Mouse (Mus musculus) hindbrain, embryonic 12.5 days (tissue): ENCODE results near the gene Acp2. TPM values are rescaled to one million over a fixed set of nuclear protein-coding genes. Genes with fewer than 3 reads are reported as not detected.

Experiments used
- ATAC-seq: fragments of 200-750 bp; cut with Nextera tagmentation; 2 replicates; pipeline ENCODE4 v1.8.0; 2017; ENCODE audit warnings: moderate TSS enrichment; ENCODE audit not compliant: low FRiP score
- H3K27ac ChIP-seq: fragments of 300-500 bp; sonication (generic); 2 replicates; pipeline ENCODE4 v1.5.1; 2016; ENCODE audit warnings: mild to moderate bottlenecking
- H3K27me3 ChIP-seq: fragments of 300-500 bp; sonication (generic); 2 replicates; pipeline ENCODE4 v1.6.1; 2016; ENCODE audit warnings: mild to moderate bottlenecking
- H3K36me3 ChIP-seq: fragments of 300-500 bp; sonication (generic); 2 replicates; pipeline ENCODE4 v1.6.1; 2016; ENCODE audit warnings: mild to moderate bottlenecking
- H3K4me1 ChIP-seq: fragments of 300-500 bp; sonication (generic); 2 replicates; pipeline ENCODE4 v1.6.1; 2016
- H3K4me2 ChIP-seq: fragments of 300-500 bp; sonication (generic); replicated peaks from 2 replicates; pipeline ENCODE4 v1.6.1; 2016; ENCODE audit warnings: mild to moderate bottlenecking
- H3K4me3 ChIP-seq: fragments of 300-500 bp; sonication (generic); 2 replicates; pipeline ENCODE4 v1.5.1; 2016; ENCODE audit warnings: mild to moderate bottlenecking
- H3K9ac ChIP-seq: fragments of 300-500 bp; sonication (generic); 2 replicates; pipeline ENCODE4 v1.6.1; 2016; ENCODE audit warnings: mild to moderate bottlenecking, moderate library complexity
- H3K9me3 ChIP-seq: fragments of 300-500 bp; sonication (generic); replicated peaks from 2 replicates; pipeline ENCODE4 v1.6.1; 2016; ENCODE audit warnings: mild to moderate bottlenecking
- WGBS: fragments of 180-500 bp; shearing (Covaris S2); methylation state at CpG from one replicate; pipeline ENCODE4 v1.1.7; 2016; 5-methylcytosine and 5-hydroxymethylcytosine counted together
- polyA plus RNA-seq: library from polyadenylated mRNA; unstranded; fragments of >200 nt; fragmentation: Nextera tagmentation; extraction: Ambion mirVana; gene quantifications from 2 replicates; pipeline ENCODE4 v1.2.1, GENCODE M21; 2016

Gene Acp2
- polyA plus RNA-seq, 1 experiment from 2014 or later, result 39.2 TPM

- H3K36me3 ChIP-seq, result peaks cover 31% of the 10 kb centered on the region
- ATAC-seq, result no peak
- no peak overlapping the region for H3K4me2 ChIP-seq
- H3K4me3 ChIP-seq, result no peak overlapping the region
- H3K4me1 ChIP-seq, result peaks cover 31% of the 10 kb centered on the region
- no peak overlapping the region for H3K27ac ChIP-seq
- no peaks in the 10 kb centered on the region for H3K9me3 ChIP-seq
- H3K27me3 ChIP-seq, result no peaks in the 10 kb centered on the region
- H3K9ac ChIP-seq, result no peak overlapping the region
- WGBS, result 45% methylated on average over 4 of the region's 4 CpGs
Observed at GRCm38 (mm10) chr2:91179825-91180224, 22.9 kb upstream of the Acp2 start.

- H3K4me2 ChIP-seq, result peak overlapping the region; percentile 25; the same call in 1 of the 2 replicates
- 0 out of 2 replicates have a peak overlapping the region, but pooled peaks have one; percentile 4 for H3K9ac ChIP-seq
- no peak for ATAC-seq
Observed at GRCm38 (mm10) chr2:91180706-91181105, 22.0 kb upstream of the Acp2 start.

GRCm38 (mm10) chr2:91182016-91182404, 20.7 kb upstream of the Acp2 start:
- H3K27ac ChIP-seq, result peak overlapping the region; percentile 90
- 8% methylated on average over 8 of the region's 8 CpGs for WGBS

More at GRCm38 (mm10) chr2:91180706-91181105, 22.0 kb upstream of the Acp2 start:
- Histone ChIP-seq H3K4me3 (no peak overlapping the region), H3K4me1 (peaks cover 31% of the 10 kb centered on the region), H3K36me3 (peaks cover 25% of the 10 kb centered on the region), H3K9me3 (no peaks in the 10 kb centered on the region), H3K27ac (no peak overlapping the region), H3K27me3 (no peaks in the 10 kb centered on the region)
- 74% methylated on average over 5 of the region's 5 CpGs for WGBS

GRCm38 (mm10) chr2:91182405-91183147, 20.1 kb upstream of the Acp2 start:
- no peaks in the 10 kb centered on the region for H3K9me3 ChIP-seq
- 1% methylated on average over 80 of the region's 81 CpGs for WGBS
- peak overlapping the region; percentile 76 for H3K4me3 ChIP-seq
- H3K36me3 ChIP-seq, result peaks cover 11% of the 10 kb centered on the region
- H3K27ac ChIP-seq, result peak overlapping the region; percentile 90
- H3K4me2 ChIP-seq, result peak overlapping the region; percentile 84
- ATAC-seq, result peak; percentile 97
- H3K9ac ChIP-seq, result peak overlapping the region; percentile 79
- H3K4me1 ChIP-seq, result peaks cover 31% of the 10 kb centered on the region
- H3K27me3 ChIP-seq, result no peaks in the 10 kb centered on the region

More at GRCm38 (mm10) chr2:91182016-91182404, 20.7 kb upstream of the Acp2 start:
- ATAC-seq, result no peak
- Histone ChIP-seq H3K4me3 (peak overlapping the region; percentile 76), H3K4me1 (peaks cover 31% of the 10 kb centered on the region), H3K9ac (peak overlapping the region; percentile 79), H3K36me3 (peaks cover 12% of the 10 kb centered on the region), H3K27me3 (no peaks in the 10 kb centered on the region), H3K4me2 (peak overlapping the region; percentile 84), H3K9me3 (no peaks in the 10 kb centered on the region)

GRCm38 (mm10) chr2:91183148-91183513, 19.6 kb upstream of the Acp2 start:
- H3K27ac ChIP-seq, result peak overlapping the region; percentile 90
- H3K4me1 ChIP-seq, result peaks cover 31% of the 10 kb centered on the region
- H3K4me3 ChIP-seq, result peak overlapping the region; percentile 76
- ATAC-seq, result peak; percentile 97
- peaks cover 5% of the 10 kb centered on the region for H3K36me3 ChIP-seq
- H3K27me3 ChIP-seq, result no peaks in the 10 kb centered on the region
- peak overlapping the region; percentile 79 for H3K9ac ChIP-seq
- peak overlapping the region; percentile 84 for H3K4me2 ChIP-seq
- under 1% methylated on average over 9 of the region's 9 CpGs for WGBS
- H3K9me3 ChIP-seq, result no peaks in the 10 kb centered on the region

- no peak for ATAC-seq
- Histone ChIP-seq H3K27ac (peak within 1 kb of the TSS; percentile 90), H3K4me3 (peak within 1 kb of the TSS; percentile 76)
Observed at GRCm38 (mm10) chr2:91183711-91184405, 18.8 kb upstream of the Acp2 start, which contains the start of gene Madd. TSS of gene Madd (minus strand) at chr2:91183837.

GRCm38 (mm10) chr2:91186208-91186607, 16.5 kb upstream of the Acp2 start:
- Histone ChIP-seq H3K4me3 (no peak overlapping the region), H3K4me1 (peaks cover 16% of the 10 kb centered on the region), H3K36me3 (no peaks in the 10 kb centered on the region), H3K27ac (no peak overlapping the region), H3K9me3 (no peaks in the 10 kb centered on the region), H3K27me3 (no peaks in the 10 kb centered on the region), H3K4me2 (no peak overlapping the region), H3K9ac (no peak overlapping the region)
- 67% methylated on average over 1 of the region's 1 CpGs for WGBS
- ATAC-seq, result no peak

More at GRCm38 (mm10) chr2:91183711-91184405, 18.8 kb upstream of the Acp2 start, which contains the start of gene Madd:
- Histone ChIP-seq H3K27me3 (no peaks in the 10 kb centered on the region), H3K36me3 (no peaks in the 10 kb centered on the region), H3K9ac (peak within 1 kb of the TSS; percentile 79), H3K4me1 (peaks cover 31% of the 10 kb centered on the region), H3K9me3 (no peaks in the 10 kb centered on the region), H3K4me2 (peak within 1 kb of the TSS; percentile 84)
- 72% methylated on average over 15 of the region's 15 CpGs for WGBS

- peaks cover 7% of the 10 kb centered on the region for H3K4me1 ChIP-seq
- H3K9me3 ChIP-seq, result no peaks in the 10 kb centered on the region
- H3K27ac ChIP-seq, result no peak overlapping the region
- no peak overlapping the region for H3K9ac ChIP-seq
- ATAC-seq, result no peak
- no peak overlapping the region for H3K4me2 ChIP-seq
- WGBS, result 75% methylated on average over 4 of the region's 4 CpGs
- H3K27me3 ChIP-seq, result no peaks in the 10 kb centered on the region
- no peak overlapping the region for H3K4me3 ChIP-seq
- no peaks in the 10 kb centered on the region for H3K36me3 ChIP-seq
Observed at GRCm38 (mm10) chr2:91187431-91187830, 15.3 kb upstream of the Acp2 start.

GRCm38 (mm10) chr2:91190501-91190900, 12.2 kb upstream of the Acp2 start:
- Histone ChIP-seq H3K27me3 (peaks cover 4% of the 10 kb centered on the region; the same call in 1 of the 2 replicates), H3K4me2 (no peak overlapping the region), H3K4me1 (peaks cover 10% of the 10 kb centered on the region), H3K36me3 (no peaks in the 10 kb centered on the region), H3K27ac (no peak overlapping the region), H3K4me3 (no peak overlapping the region), H3K9ac (no peak overlapping the region), H3K9me3 (no peaks in the 10 kb centered on the region)
- 87% methylated on average over 16 of the region's 16 CpGs for WGBS
- ATAC-seq, result no peak

GRCm38 (mm10) chr2:91194624-91195332, 7.9 kb upstream of the Acp2 start:
- Histone ChIP-seq H3K36me3 (no peaks in the 10 kb centered on the region), H3K27ac (no peak overlapping the region), H3K27me3 (peaks cover 4% of the 10 kb centered on the region; the same call in 1 of the 2 replicates), H3K9me3 (no peaks in the 10 kb centered on the region), H3K4me1 (peaks cover 10% of the 10 kb centered on the region), H3K4me3 (peak overlapping the region; percentile 31), H3K4me2 (peak overlapping the region; percentile 61), H3K9ac (peak overlapping the region; percentile 56)
- WGBS, result under 1% methylated on average over 27 of the region's 27 CpGs
- ATAC-seq, result peak; percentile 83

GRCm38 (mm10) chr2:91196577-91197001, 6.1 kb upstream of the Acp2 start:
- no peaks in the 10 kb centered on the region for H3K36me3 ChIP-seq
- 72% methylated on average over 3 of the region's 3 CpGs for WGBS
- no peak overlapping the region for H3K27ac ChIP-seq
- H3K9me3 ChIP-seq, result no peaks in the 10 kb centered on the region
- no peak overlapping the region for H3K9ac ChIP-seq
- peaks cover 11% of the 10 kb centered on the region for H3K4me1 ChIP-seq
- no peak overlapping the region for H3K4me3 ChIP-seq
- no peak for ATAC-seq
- H3K4me2 ChIP-seq, result no peak overlapping the region
- peaks cover 4% of the 10 kb centered on the region; the same call in 1 of the 2 replicates for H3K27me3 ChIP-seq

- WGBS, result 88% methylated on average over 3 of the region's 3 CpGs
- Histone ChIP-seq H3K9ac (no peak overlapping the region), H3K27me3 (no peaks in the 10 kb centered on the region), H3K4me3 (no peak overlapping the region), H3K36me3 (no peaks in the 10 kb centered on the region), H3K9me3 (no peaks in the 10 kb centered on the region), H3K4me2 (no peak overlapping the region), H3K4me1 (peaks cover 24% of the 10 kb centered on the region), H3K27ac (no peak overlapping the region)
- ATAC-seq, result no peak
Observed at GRCm38 (mm10) chr2:91198888-91199287, 3.8 kb upstream of the Acp2 start.
